Mouse (Mus musculus): ENCODE results near the gene Cpa2.

Cpa2 gene

GRCm38 (mm10) chr6:30576477-30577203 is 35.3 kb downstream of the Cpa2 start:
- no peak for DNase-seq (ENCODE audit: low spot score in 2 of 2)

- no peak for DNase-seq (ENCODE audit: low spot score in 2 of 2)
These were observed 38.8 kb downstream of the Cpa2 start for GRCm38 (mm10) chr6:30579961-30580840.

- DNase-seq (ENCODE audit: low spot score in 2 of 2), result no peak
These were observed 39.4 kb downstream of the Cpa2 start for GRCm38 (mm10) chr6:30580841-30581176.

GRCm38 (mm10) chr6:30586886-30587442 is 45.6 kb downstream of the Cpa2 start:
- DNase-seq (ENCODE audit: low spot score in 2 of 2), result no peak

GRCm38 (mm10) chr6:30589819-30590218 is 48.4 kb downstream of the Cpa2 start:
- DNase-seq (ENCODE audit: low spot score in 2 of 2), result no peak

- DNase-seq (ENCODE audit: low spot score in 2 of 2), result no peak
These were observed 50.5 kb downstream of the Cpa2 start for GRCm38 (mm10) chr6:30591851-30592404.

- no peak for DNase-seq (ENCODE audit: low spot score in 2 of 2)
These were observed 51.1 kb downstream of the Cpa2 start for GRCm38 (mm10) chr6:30592417-30592974.

GRCm38 (mm10) chr6:30594364-30594763 is 53.0 kb downstream of the Cpa2 start:
- no peak for DNase-seq (ENCODE audit: low spot score in 2 of 2)

- no peak for DNase-seq (ENCODE audit: low spot score in 2 of 2)
These were observed 55.0 kb downstream of the Cpa2 start for GRCm38 (mm10) chr6:30596230-30596898.

GRCm38 (mm10) chr6:30600033-30600432 is 58.7 kb downstream of the Cpa2 start:
- no peak for DNase-seq (ENCODE audit: low spot score in 2 of 2)

GRCm38 (mm10) chr6:30600995-30601394 is 59.6 kb downstream of the Cpa2 start:
- no peak for DNase-seq (ENCODE audit: low spot score in 2 of 2)

GRCm38 (mm10) chr6:30604342-30604867 is 63.0 kb downstream of the Cpa2 start:
- DNase-seq (ENCODE audit: low spot score in 2 of 2), result no peak

GRCm38 (mm10) chr6:30605111-30605510 is 63.7 kb downstream of the Cpa2 start:
- DNase-seq (ENCODE audit: low spot score in 2 of 2), result no peak

GRCm38 (mm10) chr6:30605672-30606071 is 64.3 kb downstream of the Cpa2 start:
- DNase-seq (ENCODE audit: low spot score in 2 of 2), result no peak

- no peak for DNase-seq (ENCODE audit: low spot score in 2 of 2)
These were observed 69.3 kb downstream of the Cpa2 start, which contains the start of gene Cpa5 for GRCm38 (mm10) chr6:30610710-30611109. Cpa5 (plus strand) TSS chr6:30611010.

GRCm38 (mm10) chr6:30611212-30611611 is 69.8 kb downstream of the Cpa2 start:
- no peak for DNase-seq (ENCODE audit: low spot score in 2 of 2)
